Mouse (Mus musculus): Measurements from ENCODE around the gene Ppef2. TPM values are rescaled to one million over a fixed set of nuclear protein-coding genes. Genes with fewer than 3 reads are reported as not detected.

Gene Ppef2
- polyA plus RNA-seq, 1 experiment from 2014 or later: 0.19 TPM

GRCm38 (mm10) chr5:92263761-92264359, 7.8 kb upstream of the Ppef2 start:
- peaks cover 22% of the 10 kb centered on the region for H3K27me3 ChIP-seq
- H3K27ac ChIP-seq (replicated peaks): peak overlapping the region; percentile 35
- H3K4me2 ChIP-seq (replicated peaks): no peak overlapping the region
- H3K4me1 ChIP-seq: peaks cover 13% of the 10 kb centered on the region
- WGBS: 4% methylated on average over 4 of the region's 4 CpGs
- no peaks in the 10 kb centered on the region for H3K9me3 ChIP-seq
- no peaks in the 10 kb centered on the region for H3K36me3 ChIP-seq
- no peak overlapping the region for H3K4me3 ChIP-seq
- ATAC-seq (ENCODE audit: low FRiP score, low read depth): peak; percentile 85
- no peak overlapping the region for H3K9ac ChIP-seq (replicated peaks)

GRCm38 (mm10) chr5:92262646-92263045, 6.6 kb upstream of the Ppef2 start:
- ATAC-seq (ENCODE audit: low FRiP score, low read depth): no peak

GRCm38 (mm10) chr5:92254476-92254875, 1.6 kb downstream of the Ppef2 start:
- Histone ChIP-seq H3K27me3 (peaks cover 19% of the 10 kb centered on the region), H3K9me3 (no peaks in the 10 kb centered on the region), H3K4me3 (no peak overlapping the region), H3K27ac (replicated peaks) (no peak overlapping the region), H3K9ac (replicated peaks) (no peak overlapping the region), H3K4me2 (replicated peaks) (no peak overlapping the region), H3K4me1 (no peaks in the 10 kb centered on the region; the same call in 1 of the 2 replicates), H3K36me3 (no peaks in the 10 kb centered on the region)
- no peak for ATAC-seq (ENCODE audit: low FRiP score, low read depth)
- 75% methylated on average over 6 of the region's 6 CpGs for WGBS

More at GRCm38 (mm10) chr5:92262646-92263045, 6.6 kb upstream of the Ppef2 start:
- Histone ChIP-seq H3K27me3 (peaks cover 26% of the 10 kb centered on the region), H3K4me2 (replicated peaks) (no peak overlapping the region), H3K4me3 (no peak overlapping the region), H3K4me1 (peaks cover 13% of the 10 kb centered on the region), H3K27ac (replicated peaks) (no peak overlapping the region), H3K36me3 (no peaks in the 10 kb centered on the region), H3K9me3 (no peaks in the 10 kb centered on the region), H3K9ac (replicated peaks) (no peak overlapping the region)
- WGBS: 87% methylated on average over 8 of the region's 8 CpGs

- Histone ChIP-seq H3K9me3 (no peaks in the 10 kb centered on the region), H3K4me3 (no peak overlapping the region), H3K4me1 (no peaks in the 10 kb centered on the region; the same call in 1 of the 2 replicates), H3K4me2 (replicated peaks) (peak overlapping the region; percentile 34), H3K27ac (replicated peaks) (no peak overlapping the region), H3K27me3 (peaks cover 12% of the 10 kb centered on the region; the same call in 1 of the 2 replicates), H3K36me3 (no peaks in the 10 kb centered on the region), H3K9ac (replicated peaks) (no peak overlapping the region)
- ATAC-seq (ENCODE audit: low FRiP score, low read depth): peak; percentile 62
- 14% methylated on average over 18 of the region's 18 CpGs for WGBS
Measured at GRCm38 (mm10) chr5:92252797-92253343, 3.2 kb downstream of the Ppef2 start.

- ATAC-seq (ENCODE audit: low FRiP score, low read depth): no peak
- Histone ChIP-seq H3K9ac (replicated peaks) (no peak overlapping the region), H3K27me3 (peaks cover 12% of the 10 kb centered on the region; the same call in 1 of the 2 replicates), H3K27ac (replicated peaks) (no peak overlapping the region), H3K4me1 (no peaks in the 10 kb centered on the region; the same call in 1 of the 2 replicates), H3K4me2 (replicated peaks) (no peak overlapping the region), H3K9me3 (no peaks in the 10 kb centered on the region), H3K4me3 (no peak overlapping the region), H3K36me3 (no peaks in the 10 kb centered on the region)
- 92% methylated on average over 6 of the region's 6 CpGs for WGBS
Measured at GRCm38 (mm10) chr5:92252031-92252430, 4.0 kb downstream of the Ppef2 start.

GRCm38 (mm10) chr5:92248614-92249013, 7.5 kb downstream of the Ppef2 start:
- WGBS: 87% methylated on average over 11 of the region's 11 CpGs
- Histone ChIP-seq H3K4me2 (replicated peaks) (no peak overlapping the region), H3K4me3 (no peak overlapping the region), H3K36me3 (no peaks in the 10 kb centered on the region), H3K9ac (replicated peaks) (no peak overlapping the region), H3K4me1 (no peaks in the 10 kb centered on the region), H3K27me3 (no peaks in the 10 kb centered on the region), H3K27ac (replicated peaks) (no peak overlapping the region), H3K9me3 (no peaks in the 10 kb centered on the region)
- ATAC-seq (ENCODE audit: low FRiP score, low read depth): no peak

GRCm38 (mm10) chr5:92245483-92245882, 10.6 kb downstream of the Ppef2 start:
- WGBS: 93% methylated on average over 9 of the region's 9 CpGs
- Histone ChIP-seq H3K36me3 (no peaks in the 10 kb centered on the region), H3K9ac (replicated peaks) (no peak overlapping the region), H3K27me3 (no peaks in the 10 kb centered on the region), H3K9me3 (0 out of 2 replicates have a peak, but pooled peaks cover 3% of the 10 kb centered on the region), H3K27ac (replicated peaks) (no peak overlapping the region), H3K4me2 (replicated peaks) (no peak overlapping the region), H3K4me1 (no peaks in the 10 kb centered on the region), H3K4me3 (no peak overlapping the region)
- ATAC-seq (ENCODE audit: low FRiP score, low read depth): no peak

- 0 out of 2 replicates have a peak, but pooled peaks cover 3% of the 10 kb centered on the region for H3K9me3 ChIP-seq
- no peaks in the 10 kb centered on the region for H3K36me3 ChIP-seq
- H3K27me3 ChIP-seq: no peaks in the 10 kb centered on the region
- WGBS: 97% methylated on average over 2 of the region's 2 CpGs
- no peak overlapping the region for H3K4me3 ChIP-seq
- H3K9ac ChIP-seq (replicated peaks): no peak overlapping the region
- no peak overlapping the region for H3K27ac ChIP-seq (replicated peaks)
- H3K4me1 ChIP-seq: no peaks in the 10 kb centered on the region
- ATAC-seq (ENCODE audit: low FRiP score, low read depth): no peak
- no peak overlapping the region for H3K4me2 ChIP-seq (replicated peaks)
Measured at GRCm38 (mm10) chr5:92244900-92245299, 11.2 kb downstream of the Ppef2 start.

GRCm38 (mm10) chr5:92240769-92241168, 15.3 kb downstream of the Ppef2 start:
- H3K9ac ChIP-seq (replicated peaks): no peak overlapping the region
- no peaks in the 10 kb centered on the region for H3K36me3 ChIP-seq
- H3K9me3 ChIP-seq: 0 out of 2 replicates have a peak, but pooled peaks cover 3% of the 10 kb centered on the region
- WGBS: 93% methylated on average over 12 of the region's 12 CpGs
- no peak overlapping the region for H3K27ac ChIP-seq (replicated peaks)
- no peak overlapping the region for H3K4me3 ChIP-seq
- no peak overlapping the region for H3K4me2 ChIP-seq (replicated peaks)
- 0 out of 2 replicates have a peak, but pooled peaks cover 3% of the 10 kb centered on the region for H3K27me3 ChIP-seq
- H3K4me1 ChIP-seq: no peaks in the 10 kb centered on the region
- no peak for ATAC-seq (ENCODE audit: low FRiP score, low read depth)

- peak overlapping the region; percentile 21 for H3K4me2 ChIP-seq (replicated peaks)
- no peak overlapping the region for H3K9ac ChIP-seq (replicated peaks)
- H3K27ac ChIP-seq (replicated peaks): no peak overlapping the region
- 0 out of 2 replicates have a peak, but pooled peaks cover 3% of the 10 kb centered on the region for H3K9me3 ChIP-seq
- H3K4me1 ChIP-seq: no peaks in the 10 kb centered on the region
- 44% methylated on average over 29 of the region's 29 CpGs for WGBS
- no peak overlapping the region for H3K4me3 ChIP-seq
- peak; percentile 72 for ATAC-seq (ENCODE audit: low FRiP score, low read depth)
- H3K27me3 ChIP-seq: 0 out of 2 replicates have a peak, but pooled peaks cover 3% of the 10 kb centered on the region
- H3K36me3 ChIP-seq: no peaks in the 10 kb centered on the region
Measured at GRCm38 (mm10) chr5:92239333-92240232, 16.5 kb downstream of the Ppef2 start.

GRCm38 (mm10) chr5:92234939-92235557, 21.0 kb downstream of the Ppef2 start:
- Histone ChIP-seq H3K9me3 (no peaks in the 10 kb centered on the region), H3K9ac (replicated peaks) (no peak overlapping the region), H3K4me1 (no peaks in the 10 kb centered on the region), H3K27me3 (0 out of 2 replicates have a peak, but pooled peaks cover 3% of the 10 kb centered on the region), H3K36me3 (no peaks in the 10 kb centered on the region), H3K4me2 (replicated peaks) (no peak overlapping the region), H3K4me3 (no peak overlapping the region), H3K27ac (replicated peaks) (no peak overlapping the region)
- ATAC-seq (ENCODE audit: low FRiP score, low read depth): no peak
- 83% methylated on average over 5 of the region's 5 CpGs for WGBS

Measured in midbrain, embryonic 12.5 days (tissue).